Mouse (Mus musculus) intestine, embryonic 15.5 days (tissue): ENCODE results near the gene Otulin. TPM values are rescaled to one million over a fixed set of nuclear protein-coding genes. Genes with fewer than 3 reads are reported as not detected.

ENCODE experiments used
- ATAC-seq: fragments of 200-750 bp; cut with Nextera tagmentation; 2 replicates; pipeline ENCODE4 v1.8.0; 2017; ENCODE audit warnings: moderate TSS enrichment, moderate library complexity
- H3K27ac ChIP-seq: fragments of 300-500 bp; sonication (generic); 2 replicates; pipeline ENCODE4 v1.5.1; 2015; ENCODE audit warnings: mild to moderate bottlenecking, inconsistent platforms
- H3K27me3 ChIP-seq: fragments of 300-500 bp; sonication (generic); replicated peaks from 2 replicates; pipeline ENCODE4 v1.6.1; 2015; ENCODE audit warnings: inconsistent platforms
- H3K36me3 ChIP-seq: fragments of 300-500 bp; sonication (generic); 2 replicates; pipeline ENCODE4 v1.6.1; 2015; ENCODE audit warnings: inconsistent platforms
- H3K4me1 ChIP-seq: fragments of 300-500 bp; sonication (generic); replicated peaks from 2 replicates; pipeline ENCODE4 v1.6.1; 2015; ENCODE audit warnings: inconsistent platforms
- H3K4me2 ChIP-seq: fragments of 300-500 bp; sonication (generic); replicated peaks from 2 replicates; pipeline ENCODE4 v1.6.1; 2015; ENCODE audit warnings: mild to moderate bottlenecking, inconsistent platforms
- H3K4me3 ChIP-seq: fragments of 300-500 bp; sonication (generic); replicated peaks from 2 replicates; pipeline ENCODE4 v1.5.1; 2015; ENCODE audit warnings: inconsistent platforms
- H3K9ac ChIP-seq: fragments of 300-500 bp; sonication (generic); 2 replicates; pipeline ENCODE4 v1.6.1; 2015; ENCODE audit warnings: inconsistent platforms
- H3K9me3 ChIP-seq: fragments of 300-500 bp; sonication (generic); 2 replicates; pipeline ENCODE4 v1.6.1; 2016; ENCODE audit warnings: inconsistent platforms
- WGBS: fragments of 180-500 bp; shearing (Covaris S2); methylation state at CpG from one replicate; pipeline ENCODE4 v1.1.7; 2015; 5-methylcytosine and 5-hydroxymethylcytosine counted together
- polyA plus RNA-seq: library from polyadenylated mRNA; unstranded; fragments of >200 nt; fragmentation: Nextera tagmentation; extraction: Ambion mirVana; gene quantifications from 2 replicates; pipeline ENCODE4 v1.2.1, GENCODE M21; 2015

The Otulin gene
- polyA plus RNA-seq, 1 experiment from 2014 or later, result 31.3 TPM

DNA sequence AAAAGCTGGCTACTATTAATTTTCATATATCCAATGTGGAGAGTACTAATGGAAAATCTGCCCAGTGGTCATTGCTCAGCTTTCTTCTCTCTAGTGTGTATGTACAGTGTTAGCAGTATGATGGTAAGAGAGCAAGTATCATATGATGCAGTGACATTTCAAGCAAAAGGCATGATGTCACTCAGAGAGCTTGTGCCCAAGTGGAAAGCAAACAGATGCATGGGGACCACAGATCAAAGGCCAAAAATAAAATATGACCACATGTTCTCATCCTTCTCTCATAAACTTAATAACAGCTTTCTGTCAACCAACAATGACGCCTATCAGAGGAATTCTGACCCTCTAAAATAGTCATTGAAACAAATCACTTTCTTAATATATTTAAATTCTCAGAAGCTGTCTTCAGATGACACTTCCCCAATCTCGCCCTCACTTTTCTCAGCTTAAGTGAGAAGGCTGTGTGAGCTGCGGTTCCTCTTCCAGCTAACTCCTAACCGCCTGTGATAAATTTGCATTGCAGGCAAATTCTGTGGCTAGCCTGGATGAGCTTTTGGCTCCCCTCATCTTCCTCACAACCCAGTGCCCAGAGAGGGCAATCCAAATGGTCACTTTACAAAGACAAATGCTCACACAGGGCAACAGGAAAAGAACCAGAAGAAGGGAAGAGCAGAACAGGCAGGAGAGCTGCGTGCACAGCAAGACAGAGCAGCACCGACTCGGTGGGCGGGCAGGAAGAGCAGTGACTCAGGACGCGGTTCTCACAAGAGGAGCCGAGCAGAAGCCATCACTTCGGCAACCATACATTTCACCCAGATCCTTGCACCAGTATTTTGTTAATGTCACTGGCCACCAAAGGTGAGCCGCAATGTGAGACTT, 5.2 kb downstream of the Otulin start:
- Histone ChIP-seq H3K9me3 (no peaks in the 10 kb centered on the region), H3K27ac (no peak overlapping the region), H3K27me3 (no peaks in the 10 kb centered on the region), H3K4me3 (no peak overlapping the region), H3K9ac (no peak overlapping the region), H3K4me1 (peaks cover 6% of the 10 kb centered on the region), H3K36me3 (0 out of 2 replicates have a peak, but pooled peaks cover 5% of the 10 kb centered on the region), H3K4me2 (no peak overlapping the region)
- 91% methylated on average over 13 of the region's 13 CpGs for WGBS
- ATAC-seq, result no peak

GRCm38 (mm10) chr15:27623286-27623685, 7.2 kb downstream of the Otulin start:
- Histone ChIP-seq H3K4me3 (no peak overlapping the region), H3K9me3 (no peaks in the 10 kb centered on the region), H3K4me1 (no peaks in the 10 kb centered on the region), H3K27ac (no peak overlapping the region), H3K4me2 (no peak overlapping the region), H3K27me3 (no peaks in the 10 kb centered on the region), H3K36me3 (peaks cover 5% of the 10 kb centered on the region; the same call in 1 of the 2 replicates), H3K9ac (no peak overlapping the region)
- no peak for ATAC-seq
- 85% methylated on average over 6 of the region's 6 CpGs for WGBS

- peaks cover 1% of the 10 kb centered on the region; the same call in 1 of the 2 replicates for H3K36me3 ChIP-seq
Measured at GRCm38 (mm10) chr15:27620475-27621185, 9.9 kb downstream of the Otulin start.

GRCm38 (mm10) chr15:27619683-27620082, 10.8 kb downstream of the Otulin start:
- ATAC-seq, result peak; percentile 89
- Histone ChIP-seq H3K27me3 (no peaks in the 10 kb centered on the region), H3K4me1 (no peaks in the 10 kb centered on the region), H3K4me2 (no peak overlapping the region), H3K36me3 (peaks cover 7% of the 10 kb centered on the region; the same call in 1 of the 2 replicates), H3K4me3 (no peak overlapping the region), H3K27ac (no peak overlapping the region), H3K9ac (no peak overlapping the region), H3K9me3 (no peaks in the 10 kb centered on the region)
- 61% methylated on average over 3 of the region's 3 CpGs for WGBS

More at GRCm38 (mm10) chr15:27620475-27621185, 9.9 kb downstream of the Otulin start:
- ATAC-seq, result no peak
- Histone ChIP-seq H3K9me3 (no peaks in the 10 kb centered on the region), H3K9ac (no peak overlapping the region), H3K4me3 (no peak overlapping the region), H3K27ac (no peak overlapping the region), H3K4me2 (no peak overlapping the region), H3K4me1 (no peaks in the 10 kb centered on the region), H3K27me3 (no peaks in the 10 kb centered on the region)
- WGBS, result 82% methylated on average over 6 of the region's 6 CpGs

GRCm38 (mm10) chr15:27618778-27619533, 11.5 kb downstream of the Otulin start:
- Histone ChIP-seq H3K27me3 (no peaks in the 10 kb centered on the region), H3K27ac (no peak overlapping the region), H3K9me3 (no peaks in the 10 kb centered on the region), H3K4me2 (no peak overlapping the region), H3K4me3 (no peak overlapping the region), H3K4me1 (no peaks in the 10 kb centered on the region), H3K9ac (no peak overlapping the region), H3K36me3 (peaks cover 11% of the 10 kb centered on the region; the same call in 1 of the 2 replicates)
- peak; percentile 74 for ATAC-seq
- 70% methylated on average over 6 of the region's 6 CpGs for WGBS

GRCm38 (mm10) chr15:27617227-27617626, 13.3 kb downstream of the Otulin start:
- no peak overlapping the region for H3K9ac ChIP-seq
- ATAC-seq, result no peak
- no peak overlapping the region for H3K27ac ChIP-seq
- H3K27me3 ChIP-seq, result no peaks in the 10 kb centered on the region
- WGBS, result 88% methylated on average over 3 of the region's 3 CpGs
- no peak overlapping the region for H3K4me2 ChIP-seq
- no peak overlapping the region for H3K4me3 ChIP-seq
- H3K4me1 ChIP-seq, result no peaks in the 10 kb centered on the region
- peaks cover 11% of the 10 kb centered on the region; the same call in 1 of the 2 replicates for H3K36me3 ChIP-seq
- no peaks in the 10 kb centered on the region for H3K9me3 ChIP-seq

- Histone ChIP-seq H3K9me3 (no peaks in the 10 kb centered on the region), H3K9ac (no peak overlapping the region), H3K36me3 (peaks cover 11% of the 10 kb centered on the region; the same call in 1 of the 2 replicates), H3K4me1 (no peaks in the 10 kb centered on the region), H3K27ac (no peak overlapping the region), H3K4me3 (no peak overlapping the region), H3K4me2 (no peak overlapping the region), H3K27me3 (no peaks in the 10 kb centered on the region)
- 69% methylated on average over 4 of the region's 4 CpGs for WGBS
- ATAC-seq, result no peak
Measured at GRCm38 (mm10) chr15:27616159-27616558, 14.3 kb downstream of the Otulin start.

- peaks cover 18% of the 10 kb centered on the region; the same call in 1 of the 2 replicates for H3K36me3 ChIP-seq
- H3K27me3 ChIP-seq, result no peaks in the 10 kb centered on the region
- no peak overlapping the region for H3K27ac ChIP-seq
- H3K9ac ChIP-seq, result no peak overlapping the region
- no peaks in the 10 kb centered on the region for H3K4me1 ChIP-seq
- no peaks in the 10 kb centered on the region for H3K9me3 ChIP-seq
- 92% methylated on average over 4 of the region's 4 CpGs for WGBS
- no peak overlapping the region for H3K4me2 ChIP-seq
- no peak overlapping the region for H3K4me3 ChIP-seq
- 0 out of 2 replicates have a peak, but pooled peaks have one; percentile 26 for ATAC-seq
Measured at GRCm38 (mm10) chr15:27613255-27613654, 17.2 kb downstream of the Otulin start.

DNA sequence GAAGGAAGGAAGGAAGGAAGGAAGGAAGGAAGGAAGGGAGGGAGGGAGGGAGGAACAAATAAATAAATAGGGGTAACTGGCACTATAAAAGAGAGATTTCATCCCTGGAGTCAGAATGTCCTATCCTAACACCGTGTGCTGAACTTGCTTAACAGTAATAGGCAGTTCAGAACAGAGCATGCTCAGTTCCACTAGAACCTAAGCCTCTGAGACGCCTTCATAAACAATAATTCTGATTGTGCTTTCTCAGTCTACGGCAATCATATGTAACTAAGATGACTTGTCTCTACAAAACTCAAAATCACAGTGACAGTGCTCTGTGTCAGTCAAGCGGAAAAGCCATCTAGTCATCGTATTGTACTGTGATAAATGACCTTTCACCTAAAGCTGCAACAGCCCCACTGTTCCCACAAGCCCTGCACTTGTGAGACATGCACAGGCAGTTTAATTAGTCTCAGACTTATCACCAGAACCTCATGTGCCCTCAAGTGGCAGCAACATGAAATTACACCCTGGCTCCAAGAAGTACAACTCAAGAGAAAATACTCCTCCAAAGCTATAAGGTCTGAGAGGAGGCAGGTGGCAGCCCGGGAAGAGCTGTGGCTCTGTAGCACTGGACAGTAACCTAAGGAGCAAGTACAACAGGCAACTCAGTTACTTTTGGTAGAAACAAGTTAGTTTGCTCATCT, 17.8 kb downstream of the Otulin start:
- 55% methylated on average over 6 of the region's 6 CpGs for WGBS

DNA sequence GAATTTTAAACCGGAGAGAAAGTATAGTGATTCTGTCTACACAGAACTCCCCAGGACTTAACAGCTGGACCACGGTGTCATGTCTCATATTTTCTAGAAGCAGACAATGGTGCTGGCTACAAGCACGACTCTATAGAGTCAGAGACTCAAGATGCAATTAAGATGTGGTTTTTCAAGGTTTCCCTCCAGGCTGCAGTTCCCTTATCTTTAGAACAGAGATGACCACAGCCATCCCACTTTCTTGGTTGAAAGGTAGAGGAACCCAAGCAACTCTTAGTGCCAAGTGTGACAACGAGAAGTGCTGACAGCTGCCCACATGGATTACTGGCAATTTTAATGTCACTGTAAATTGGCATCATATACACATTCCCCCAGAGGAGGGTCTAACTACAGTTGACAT, 20.9 kb downstream of the Otulin start:
- Histone ChIP-seq H3K9me3 (no peaks in the 10 kb centered on the region), H3K27me3 (no peaks in the 10 kb centered on the region), H3K4me3 (no peak overlapping the region), H3K27ac (no peak overlapping the region), H3K36me3 (peaks cover 16% of the 10 kb centered on the region), H3K4me1 (0 out of 2 replicates have a peak, but pooled peaks cover 3% of the 10 kb centered on the region), H3K9ac (no peak overlapping the region), H3K4me2 (no peak overlapping the region)
- ATAC-seq, result no peak
- WGBS, result 68% methylated on average over 4 of the region's 4 CpGs

More for the DNA sequence above, 17.8 kb downstream of the Otulin start:
- Histone ChIP-seq H3K4me3 (no peak overlapping the region), H3K9ac (no peak overlapping the region), H3K27ac (no peak overlapping the region), H3K9me3 (no peaks in the 10 kb centered on the region), H3K36me3 (peaks cover 19% of the 10 kb centered on the region; the same call in 1 of the 2 replicates), H3K27me3 (no peaks in the 10 kb centered on the region), H3K4me1 (no peaks in the 10 kb centered on the region), H3K4me2 (no peak overlapping the region)
- ATAC-seq, result peak; percentile 78

GRCm38 (mm10) chr15:27605252-27605651, 25.2 kb downstream of the Otulin start:
- no peaks in the 10 kb centered on the region for H3K9me3 ChIP-seq
- no peaks in the 10 kb centered on the region for H3K27me3 ChIP-seq
- no peak overlapping the region for H3K4me2 ChIP-seq
- peaks cover 8% of the 10 kb centered on the region for H3K36me3 ChIP-seq
- no peak overlapping the region for H3K27ac ChIP-seq
- no peak overlapping the region for H3K4me3 ChIP-seq
- 79% methylated on average over 3 of the region's 3 CpGs for WGBS
- no peak overlapping the region for H3K9ac ChIP-seq
- no peak for ATAC-seq
- H3K4me1 ChIP-seq, result 0 out of 2 replicates have a peak, but pooled peaks cover 3% of the 10 kb centered on the region
